Mouse (Mus musculus) CH12F3 (cell line): ENCODE measurements around the gene Gpx6.

Experiments
- in situ Hi-C: fragments of 300-500 bp; cut with MboI; formaldehyde crosslinking; loops from 2 replicates; pipeline ENCODE4 v1.14.3; 2020; ENCODE audit warnings: low sequenced_read_pairs

Gene Gpx6

GRCm38 (mm10) chr13:21322509-21323375 lies 10.8 kb downstream of the Gpx6 start:
- in situ Hi-C loops: no loop called here

- in situ Hi-C loops: no loop called here
Observed at GRCm38 (mm10) chr13:21323405-21323804, 11.5 kb downstream of the Gpx6 start.

- in situ Hi-C loops: no loop called here
Observed at GRCm38 (mm10) chr13:21326191-21326590, 14.3 kb downstream of the Gpx6 start.

- in situ Hi-C loops: no loop called here
Observed at GRCm38 (mm10) chr13:21326657-21327211, 14.8 kb downstream of the Gpx6 start.

GRCm38 (mm10) chr13:21327424-21327823 lies 15.5 kb downstream of the Gpx6 start:
- in situ Hi-C loops: no loop called here

GRCm38 (mm10) chr13:21346610-21347009 lies 34.7 kb downstream of the Gpx6 start, which contains the start of gene Olfr1367:
TSS of gene Olfr1367 (plus strand) at chr13:21346910.
- in situ Hi-C loops: no loop called here

GRCm38 (mm10) chr13:21350593-21350992 lies 38.7 kb downstream of the Gpx6 start:
- in situ Hi-C loops: no loop called here

- in situ Hi-C loops: no loop called here
Observed at GRCm38 (mm10) chr13:21362621-21363248, 50.8 kb downstream of the Gpx6 start, which contains the start of gene Zscan12. TSS of gene Zscan12 (plus strand) at chr13:21362820.

- in situ Hi-C loops: no loop called here
Observed at GRCm38 (mm10) chr13:21363719-21364118, 51.8 kb downstream of the Gpx6 start.

GRCm38 (mm10) chr13:21366635-21367034 lies 54.7 kb downstream of the Gpx6 start:
- in situ Hi-C loops: no loop called here
